Mouse (Mus musculus) megakaryocyte, embryonic 14.5 days (primary cell): ENCODE measurements around the gene Cbr1.

Source experiments
- FLI1 ChIP-seq: IDR thresholded peaks from 2 replicates; pipeline ENCODE4 v1.6.1; 2012; ENCODE audit warnings: low read length, inconsistent platforms, mixed read lengths
- GATA1 ChIP-seq: IDR thresholded peaks from 3 replicates; pipeline ENCODE4 v1.6.1; 2012; ENCODE audit warnings: mixed read lengths, low read length, inconsistent platforms, borderline replicate concordance

- no peak for TF ChIP-seq FLI1
- TF ChIP-seq GATA1 = no peak
Measured at GRCm38 (mm10) chr16:93585703-93586205, 19.9 kb upstream of the Cbr1 start.
